Mouse (Mus musculus): Measurements from ENCODE around the gene Wwp2. TPM values are rescaled to one million over a fixed set of nuclear protein-coding genes. Genes with fewer than 3 reads are reported as not detected.

Wwp2 gene
- polyA plus RNA-seq, 1 experiment: 39.5 TPM

- DNase-seq (ENCODE audit: low read depth in 1 of 2, low spot score in 2 of 2): no peak
- no peak overlapping the region for H3K4me3 ChIP-seq (ENCODE audit: extremely low read depth, insufficient read depth, insufficient read length)
- WGBS: 92% methylated on average over 3 of the region's 3 CpGs
- H3K36me3 ChIP-seq (ENCODE audit: control insufficient read depth, insufficient read depth, low read length): no peaks in the 10 kb centered on the region
- no peaks in the 10 kb centered on the region for H3K27me3 ChIP-seq (ENCODE audit: control insufficient read depth, insufficient read depth, low read length)
- peaks cover 4% of the 10 kb centered on the region; the same call in 1 of the 2 replicates for H3K4me1 ChIP-seq (ENCODE audit: control insufficient read depth, insufficient read depth, insufficient read length)
- no peak overlapping the region for H3K27ac ChIP-seq (ENCODE audit: insufficient read depth, low read length)
- TF ChIP-seq POLR2A (IDR thresholded peaks at IDR 0.05; ENCODE audit: low read depth, low read length) (no peak), CTCF (IDR thresholded peaks at IDR 0.05; ENCODE audit: extremely low read depth, insufficient read depth, insufficient read length, insufficient replicate concordance) (no peak)
Measured at GRCm38 (mm10) chr8:107444626-107445025, 8.5 kb downstream of the Wwp2 start.

GRCm38 (mm10) chr8:107447713-107448112 lies 11.5 kb downstream of the Wwp2 start:
- Histone ChIP-seq H3K27ac (ENCODE audit: insufficient read depth, low read length) (no peak overlapping the region), H3K36me3 (ENCODE audit: control insufficient read depth, insufficient read depth, low read length) (no peaks in the 10 kb centered on the region), H3K4me1 (ENCODE audit: control insufficient read depth, insufficient read depth, insufficient read length) (peaks cover 4% of the 10 kb centered on the region; the same call in 1 of the 2 replicates), H3K4me3 (ENCODE audit: extremely low read depth, insufficient read depth, insufficient read length) (no peak overlapping the region), H3K27me3 (ENCODE audit: control insufficient read depth, insufficient read depth, low read length) (no peaks in the 10 kb centered on the region)
- DNase-seq (ENCODE audit: low read depth in 1 of 2, low spot score in 2 of 2): no peak
- no peak for TF ChIP-seq POLR2A (IDR thresholded peaks at IDR 0.05; ENCODE audit: low read depth, low read length)
- no peak for TF ChIP-seq CTCF (IDR thresholded peaks at IDR 0.05; ENCODE audit: extremely low read depth, insufficient read depth, insufficient read length, insufficient replicate concordance)

- TF ChIP-seq CTCF (IDR thresholded peaks at IDR 0.05; ENCODE audit: extremely low read depth, insufficient read depth, insufficient read length, insufficient replicate concordance): no peak
- TF ChIP-seq POLR2A (IDR thresholded peaks at IDR 0.05; ENCODE audit: low read depth, low read length): no peak
- DNase-seq (ENCODE audit: low read depth in 1 of 2, low spot score in 2 of 2): no peak
- 74% methylated on average over 4 of the region's 4 CpGs for WGBS
- Histone ChIP-seq H3K27ac (ENCODE audit: insufficient read depth, low read length) (no peak overlapping the region), H3K4me1 (ENCODE audit: control insufficient read depth, insufficient read depth, insufficient read length) (peaks cover 4% of the 10 kb centered on the region; the same call in 1 of the 2 replicates), H3K27me3 (ENCODE audit: control insufficient read depth, insufficient read depth, low read length) (no peaks in the 10 kb centered on the region), H3K4me3 (ENCODE audit: extremely low read depth, insufficient read depth, insufficient read length) (no peak overlapping the region), H3K36me3 (ENCODE audit: control insufficient read depth, insufficient read depth, low read length) (peaks cover 5% of the 10 kb centered on the region)
Measured at GRCm38 (mm10) chr8:107448382-107448889, 12.3 kb downstream of the Wwp2 start.

GRCm38 (mm10) chr8:107449130-107449529 lies 13.0 kb downstream of the Wwp2 start:
- Histone ChIP-seq H3K4me3 (ENCODE audit: extremely low read depth, insufficient read depth, insufficient read length) (no peak overlapping the region), H3K4me1 (ENCODE audit: control insufficient read depth, insufficient read depth, insufficient read length) (peaks cover 4% of the 10 kb centered on the region; the same call in 1 of the 2 replicates), H3K27ac (ENCODE audit: insufficient read depth, low read length) (no peak overlapping the region), H3K27me3 (ENCODE audit: control insufficient read depth, insufficient read depth, low read length) (no peaks in the 10 kb centered on the region), H3K36me3 (ENCODE audit: control insufficient read depth, insufficient read depth, low read length) (peaks cover 7% of the 10 kb centered on the region)
- no peak for DNase-seq (ENCODE audit: low read depth in 1 of 2, low spot score in 2 of 2)
- 72% methylated on average over 8 of the region's 8 CpGs for WGBS
- TF ChIP-seq POLR2A (IDR thresholded peaks at IDR 0.05; ENCODE audit: low read depth, low read length) (no peak), CTCF (IDR thresholded peaks at IDR 0.05; ENCODE audit: extremely low read depth, insufficient read depth, insufficient read length, insufficient replicate concordance) (no peak)

GRCm38 (mm10) chr8:107449655-107450054 lies 13.5 kb downstream of the Wwp2 start:
- H3K4me1 ChIP-seq (ENCODE audit: control insufficient read depth, insufficient read depth, insufficient read length): peaks cover 4% of the 10 kb centered on the region; the same call in 1 of the 2 replicates
- peaks cover 7% of the 10 kb centered on the region for H3K36me3 ChIP-seq (ENCODE audit: control insufficient read depth, insufficient read depth, low read length)
- H3K27ac ChIP-seq (ENCODE audit: insufficient read depth, low read length): no peak overlapping the region
- 44% methylated on average over 6 of the region's 6 CpGs for WGBS
- H3K4me3 ChIP-seq (ENCODE audit: extremely low read depth, insufficient read depth, insufficient read length): no peak overlapping the region
- no peaks in the 10 kb centered on the region for H3K27me3 ChIP-seq (ENCODE audit: control insufficient read depth, insufficient read depth, low read length)
- DNase-seq (ENCODE audit: low read depth in 1 of 2, low spot score in 2 of 2): no peak
- TF ChIP-seq POLR2A (IDR thresholded peaks at IDR 0.05; ENCODE audit: low read depth, low read length) (no peak), CTCF (IDR thresholded peaks at IDR 0.05; ENCODE audit: extremely low read depth, insufficient read depth, insufficient read length, insufficient replicate concordance) (no peak)

- Histone ChIP-seq H3K27me3 (ENCODE audit: control insufficient read depth, insufficient read depth, low read length) (no peaks in the 10 kb centered on the region), H3K4me1 (ENCODE audit: control insufficient read depth, insufficient read depth, insufficient read length) (peaks cover 4% of the 10 kb centered on the region; the same call in 1 of the 2 replicates), H3K27ac (ENCODE audit: insufficient read depth, low read length) (no peak overlapping the region), H3K4me3 (ENCODE audit: extremely low read depth, insufficient read depth, insufficient read length) (no peak overlapping the region), H3K36me3 (ENCODE audit: control insufficient read depth, insufficient read depth, low read length) (peaks cover 7% of the 10 kb centered on the region)
- DNase-seq (ENCODE audit: low read depth in 1 of 2, low spot score in 2 of 2): no peak
- TF ChIP-seq POLR2A (IDR thresholded peaks at IDR 0.05; ENCODE audit: low read depth, low read length): no peak
- no peak for TF ChIP-seq CTCF (IDR thresholded peaks at IDR 0.05; ENCODE audit: extremely low read depth, insufficient read depth, insufficient read length, insufficient replicate concordance)
- 91% methylated on average over 13 of the region's 13 CpGs for WGBS
Measured at GRCm38 (mm10) chr8:107451414-107452066, 15.4 kb downstream of the Wwp2 start.

GRCm38 (mm10) chr8:107453386-107453785 lies 17.2 kb downstream of the Wwp2 start:
- H3K4me1 ChIP-seq (ENCODE audit: control insufficient read depth, insufficient read depth, insufficient read length): peaks cover 4% of the 10 kb centered on the region; the same call in 1 of the 2 replicates
- no peak overlapping the region for H3K27ac ChIP-seq (ENCODE audit: insufficient read depth, low read length)
- no peak overlapping the region for H3K4me3 ChIP-seq (ENCODE audit: extremely low read depth, insufficient read depth, insufficient read length)
- TF ChIP-seq POLR2A (IDR thresholded peaks at IDR 0.05; ENCODE audit: low read depth, low read length): no peak
- no peak for TF ChIP-seq CTCF (IDR thresholded peaks at IDR 0.05; ENCODE audit: extremely low read depth, insufficient read depth, insufficient read length, insufficient replicate concordance)
- H3K27me3 ChIP-seq (ENCODE audit: control insufficient read depth, insufficient read depth, low read length): no peaks in the 10 kb centered on the region
- 95% methylated on average over 11 of the region's 11 CpGs for WGBS
- peaks cover 18% of the 10 kb centered on the region for H3K36me3 ChIP-seq (ENCODE audit: control insufficient read depth, insufficient read depth, low read length)
- no peak for DNase-seq (ENCODE audit: low read depth in 1 of 2, low spot score in 2 of 2)

Measured in spleen, adult 2 months (tissue).